Mouse (Mus musculus) cerebellum, postnatal 10 days (tissue): ENCODE results near the gene Nr1d2.
"Not testable (repeated sequence)": the region's sequence is repeated elsewhere in the genome, so short reads cannot be mapped to it uniquely, and the experiment has no call there.

Experiments
- DNase-seq, 2 experiments: peaks; one replicate each; pipeline ENCODE4 v3.0.0; 2021; ENCODE audit warnings: mixed read lengths in 2 of 2

Nr1d2 gene

DNA sequence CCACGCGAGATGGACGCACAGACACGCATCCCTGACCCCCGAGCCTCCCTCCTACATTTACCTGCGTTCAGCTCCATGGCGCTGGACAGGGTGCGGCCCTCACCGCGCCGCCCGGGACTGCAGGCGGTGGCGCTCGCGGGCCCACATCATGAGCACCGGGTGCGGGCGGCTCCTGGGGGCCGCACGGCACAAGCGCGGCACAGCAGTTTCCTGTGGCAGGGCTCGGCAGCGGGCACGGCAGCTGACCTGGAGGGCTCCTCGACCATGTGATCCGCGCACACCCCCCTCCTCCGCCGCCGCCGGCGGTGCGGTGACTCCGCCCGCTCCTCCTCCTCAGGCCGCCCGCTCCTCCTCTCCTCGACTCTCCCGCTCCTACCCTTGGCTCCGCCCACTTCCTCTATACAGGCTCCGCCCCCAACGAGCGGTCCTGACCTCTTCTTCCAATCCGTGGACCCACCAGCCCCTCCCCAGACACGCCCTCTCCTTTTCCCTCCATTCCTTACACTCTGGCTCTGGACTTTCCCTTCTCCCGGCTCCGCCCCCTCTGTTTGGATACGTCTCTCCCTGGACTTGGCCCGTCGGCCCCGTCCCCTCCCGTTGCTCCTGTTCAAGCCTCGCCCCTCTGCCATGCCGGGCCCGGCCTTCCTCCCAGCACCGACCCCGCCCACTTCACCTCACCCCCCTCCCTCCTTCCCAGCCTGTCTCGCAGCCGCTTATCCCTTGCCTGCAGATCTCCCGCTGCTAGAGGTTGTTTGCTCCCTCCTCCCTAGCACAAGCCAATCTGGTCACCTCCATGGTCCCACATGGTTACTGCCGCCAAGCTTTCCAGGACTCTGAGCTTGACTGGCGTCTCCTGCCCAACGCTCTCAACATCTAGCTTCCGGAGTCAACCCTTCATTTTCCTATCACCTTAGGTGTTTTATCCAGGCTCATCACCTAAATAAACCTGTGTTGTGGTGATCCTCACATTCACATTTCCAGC, at the start of gene Nr1d2:
TSS of gene Nr1d2 (minus strand) at position 378 of the 982 bp plus-strand sequence.
- DNase-seq: peak; percentile 99 to 100

DNA sequence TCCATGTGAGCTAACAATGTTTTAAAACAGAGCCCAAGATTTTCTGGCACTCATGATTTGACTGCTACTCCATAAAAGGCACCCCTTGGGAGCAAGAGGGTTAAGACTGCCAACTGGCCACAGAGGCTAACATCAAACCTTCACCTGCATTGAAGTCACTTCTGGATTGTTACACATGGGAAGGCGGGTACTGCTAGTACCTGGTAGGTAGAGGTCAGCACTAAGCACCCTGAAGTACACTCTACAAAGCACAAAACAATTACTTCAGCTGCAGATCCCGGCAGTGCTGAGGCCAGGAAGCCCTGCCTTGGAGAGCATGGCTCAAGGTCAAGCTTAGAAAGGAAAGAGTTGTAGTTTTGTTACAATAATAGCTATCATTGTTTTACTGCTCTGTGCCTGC, 48.5 kb upstream of the Nr1d2 start:
- no peak for DNase-seq

DNA sequence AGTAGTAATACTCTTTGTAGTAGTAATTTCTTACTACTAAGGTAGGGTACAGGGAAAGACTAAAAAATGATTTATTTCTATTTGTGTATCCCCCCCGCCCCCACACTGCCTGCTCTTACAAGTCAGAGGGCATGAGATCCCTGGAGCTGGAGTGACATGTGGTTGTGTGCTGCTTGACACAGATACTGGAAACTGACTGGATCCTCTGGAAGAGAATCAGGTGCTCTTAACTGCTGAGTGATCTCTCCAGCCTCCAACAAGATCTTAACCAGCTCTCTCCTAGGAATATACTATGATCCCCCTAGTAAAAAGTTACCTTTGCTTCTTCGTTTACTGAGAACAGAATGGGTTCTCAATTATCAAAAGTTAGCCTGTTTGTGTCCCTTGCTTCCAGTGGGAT, 47.5 kb upstream of the Nr1d2 start:
- no peak for DNase-seq

DNA sequence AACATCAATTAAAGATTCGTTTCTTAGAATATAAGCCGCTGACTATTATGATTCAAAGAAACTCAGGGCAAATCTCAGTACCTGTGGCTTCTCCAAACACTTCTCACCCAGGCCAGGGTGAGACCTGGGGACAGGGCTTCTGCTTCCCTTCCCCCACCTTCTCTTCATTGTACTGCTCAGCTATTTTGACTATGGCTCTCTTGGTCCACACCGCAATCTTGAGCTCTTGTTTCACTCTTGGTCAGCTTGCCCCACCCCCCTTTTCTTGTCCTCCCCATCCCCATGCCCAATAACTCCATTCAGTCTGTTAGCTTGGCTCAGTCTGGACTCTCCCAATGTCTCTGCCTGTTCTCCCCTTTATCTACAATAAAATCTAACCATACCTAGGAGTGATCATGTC, 46.5 kb upstream of the Nr1d2 start:
- DNase-seq: no peak

DNA sequence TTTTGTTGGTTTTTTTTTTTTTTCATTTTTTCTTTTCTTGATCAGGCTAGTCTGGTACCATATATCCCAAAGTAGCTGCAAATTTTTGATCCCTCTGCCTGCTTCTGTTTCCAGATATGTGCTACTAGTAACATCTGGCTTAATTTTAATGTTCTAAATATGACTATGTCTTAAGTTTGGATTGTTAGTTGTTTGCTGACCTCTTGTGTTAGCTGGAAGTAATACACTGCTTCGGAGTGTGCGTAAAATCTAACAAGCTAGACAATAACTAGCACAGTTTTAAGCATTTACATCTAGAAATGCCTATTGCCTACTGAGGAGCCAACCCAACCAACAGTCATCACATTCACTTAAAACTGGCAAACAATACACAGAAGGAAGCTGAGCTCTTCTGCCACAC, 45.7 kb upstream of the Nr1d2 start:
- peak; percentile 16 to 37 for DNase-seq

DNA sequence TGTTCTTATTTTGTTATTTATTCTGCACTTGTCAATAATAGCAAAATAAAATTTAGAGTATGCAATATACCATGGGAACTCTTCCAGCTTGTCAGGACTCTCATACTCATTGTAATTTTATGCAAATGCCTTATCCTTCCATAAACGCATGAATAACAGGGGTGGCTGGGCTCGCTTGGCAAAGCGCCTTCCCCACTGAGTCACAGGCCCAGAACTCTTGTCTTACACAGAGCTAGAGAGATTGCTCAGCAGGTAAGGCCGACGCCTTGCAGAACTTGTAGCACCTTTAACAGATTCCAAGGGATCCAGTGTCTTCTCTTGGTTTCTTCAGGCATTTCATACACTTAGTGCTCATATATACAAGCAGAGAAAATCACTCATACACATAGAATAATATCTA, 41.4 kb upstream of the Nr1d2 start:
- DNase-seq: no peak

DNA sequence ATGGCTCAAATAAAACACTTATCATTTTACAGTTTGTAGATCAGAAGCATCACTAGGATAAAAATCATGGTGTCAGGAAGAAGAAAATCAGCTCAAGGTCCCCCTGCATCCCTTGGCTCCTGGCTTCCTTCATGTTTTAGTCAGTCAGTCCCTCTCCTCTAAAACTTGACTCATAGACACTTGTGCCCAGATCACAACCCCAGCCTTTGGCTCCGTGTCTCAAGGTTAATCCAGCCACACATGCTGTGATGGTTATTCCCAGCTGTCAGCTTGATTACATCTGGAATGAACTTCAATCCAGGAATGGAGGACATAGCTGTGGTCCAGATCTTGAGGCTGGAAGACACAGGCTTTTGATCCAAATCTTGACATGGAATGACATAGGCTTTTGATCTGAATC, 35.6 kb upstream of the Nr1d2 start:
- DNase-seq: no peak

DNA sequence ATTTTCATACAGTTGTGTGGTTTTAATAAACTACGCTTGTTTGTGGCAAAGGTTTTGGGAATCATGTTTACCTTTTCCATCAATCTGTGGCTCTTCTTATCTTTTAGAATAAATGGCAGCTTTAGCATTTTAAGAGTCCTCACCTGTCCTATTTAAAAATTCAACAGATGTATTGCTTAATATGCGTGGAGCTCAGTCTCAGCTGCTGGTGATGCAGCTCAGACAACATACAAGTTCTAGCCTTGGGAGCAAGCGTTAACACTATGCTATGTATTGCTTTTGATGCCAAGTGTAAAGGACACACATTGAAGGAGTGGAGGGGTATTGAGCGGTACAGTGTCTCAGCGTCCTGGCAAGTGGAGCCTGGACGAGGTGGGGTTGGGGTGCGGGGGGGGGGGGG, 32.7 kb upstream of the Nr1d2 start:
- no peak for DNase-seq

DNA sequence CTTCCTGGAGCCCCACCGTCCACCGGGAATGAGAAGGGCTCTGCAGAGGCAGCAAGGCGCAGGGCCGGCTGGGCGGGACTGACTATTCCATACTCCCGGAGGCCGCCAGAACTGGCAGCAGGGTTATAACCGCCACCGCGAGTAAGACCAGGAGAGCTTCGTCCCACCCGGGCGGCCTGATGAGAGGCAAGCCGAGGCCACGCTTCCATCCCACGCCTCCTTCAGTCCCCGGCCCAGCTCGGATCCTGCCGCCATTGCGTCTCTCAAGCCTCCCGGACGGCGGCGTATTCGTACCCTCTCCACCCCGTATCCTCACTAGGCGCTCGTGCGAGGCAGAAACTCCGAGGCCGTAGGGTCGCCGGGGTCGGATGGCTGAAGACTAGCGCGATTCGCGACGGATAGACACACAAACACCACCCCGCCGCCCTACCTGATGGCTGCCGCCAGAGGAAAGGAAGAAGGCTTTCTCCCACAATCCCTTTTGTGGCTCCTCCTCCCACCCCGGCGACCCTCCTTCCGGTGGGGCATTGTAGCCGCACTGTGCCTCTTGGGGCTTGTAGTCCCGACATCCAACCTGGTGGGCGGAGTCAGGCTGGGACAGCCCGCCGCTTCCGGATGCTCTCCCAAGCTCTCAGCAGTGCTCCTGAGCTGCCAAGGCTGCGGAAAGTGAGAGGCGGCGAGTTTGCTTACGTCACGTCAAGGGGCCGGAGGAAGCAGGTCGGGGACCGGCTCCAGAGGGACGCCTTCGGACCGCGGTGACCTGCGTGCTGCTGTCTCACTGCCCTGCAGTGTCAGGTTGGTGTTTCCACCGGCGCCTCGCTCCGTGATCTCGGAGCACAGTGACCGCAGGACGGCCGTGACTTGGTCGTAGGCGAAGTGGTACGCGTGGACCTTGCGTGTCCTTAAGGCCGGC, 31.9 kb upstream of the Nr1d2 start, which contains the start of the genes Nkiras1 and Rpl15:
TSS of gene Nkiras1 (plus strand) at position 608 of the 913 bp plus-strand sequence.
TSS of gene Rpl15 (minus strand) at position 863 of the 913 bp plus-strand sequence.
- peak; percentile 99 for DNase-seq

DNA sequence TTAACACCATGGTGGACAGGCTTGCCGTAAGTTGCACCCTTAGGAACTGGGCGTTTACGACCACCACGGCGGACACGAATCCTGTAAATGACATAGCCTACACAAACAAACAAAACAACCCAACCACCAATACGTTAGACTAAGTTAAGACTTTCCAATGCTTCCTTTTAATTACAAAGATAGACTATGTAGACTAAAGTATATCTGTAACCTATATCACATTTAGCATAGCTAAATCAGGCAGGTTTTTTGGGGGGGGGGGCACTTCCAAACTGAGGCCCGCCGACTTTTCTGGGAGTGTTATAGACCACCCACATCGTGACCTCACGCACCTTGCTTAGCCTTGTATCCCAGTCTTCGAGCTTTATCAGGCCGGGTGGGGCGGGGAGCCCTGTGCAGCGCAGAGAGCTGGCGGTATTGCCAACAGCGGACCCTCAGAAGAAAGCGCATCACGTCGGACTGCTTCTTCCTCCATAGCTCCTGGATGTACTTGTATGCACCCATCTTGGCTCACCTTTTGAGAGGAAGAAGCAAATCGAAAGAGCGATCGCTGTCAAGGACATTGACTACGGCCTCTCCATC, 31.1 kb upstream of the Nr1d2 start:
- peak in 1 of 2 experiments; percentile 19 for DNase-seq

GRCm38 (mm10) chr14:18263427-18263826, 24.5 kb upstream of the Nr1d2 start:
- peak; percentile 68 to 72 for DNase-seq

DNA sequence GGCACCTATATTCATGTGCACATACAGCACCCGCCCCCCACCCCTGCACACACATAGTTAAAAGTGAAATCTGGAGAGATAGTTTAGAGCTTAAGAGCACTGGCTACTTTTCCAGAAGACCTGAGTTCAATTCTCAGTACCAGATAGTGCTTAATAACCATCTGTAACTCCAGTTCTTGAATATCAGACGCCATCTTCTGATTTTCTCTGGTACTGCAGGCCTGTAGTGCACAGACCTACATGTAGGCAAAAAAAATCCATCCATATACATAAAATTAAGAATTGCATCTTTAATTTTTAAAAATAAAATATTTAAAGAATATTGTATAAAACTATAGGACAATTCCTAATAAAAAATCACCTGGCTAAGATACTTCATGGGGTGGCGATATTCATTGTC, 22.3 kb upstream of the Nr1d2 start:
- DNase-seq: no peak

DNA sequence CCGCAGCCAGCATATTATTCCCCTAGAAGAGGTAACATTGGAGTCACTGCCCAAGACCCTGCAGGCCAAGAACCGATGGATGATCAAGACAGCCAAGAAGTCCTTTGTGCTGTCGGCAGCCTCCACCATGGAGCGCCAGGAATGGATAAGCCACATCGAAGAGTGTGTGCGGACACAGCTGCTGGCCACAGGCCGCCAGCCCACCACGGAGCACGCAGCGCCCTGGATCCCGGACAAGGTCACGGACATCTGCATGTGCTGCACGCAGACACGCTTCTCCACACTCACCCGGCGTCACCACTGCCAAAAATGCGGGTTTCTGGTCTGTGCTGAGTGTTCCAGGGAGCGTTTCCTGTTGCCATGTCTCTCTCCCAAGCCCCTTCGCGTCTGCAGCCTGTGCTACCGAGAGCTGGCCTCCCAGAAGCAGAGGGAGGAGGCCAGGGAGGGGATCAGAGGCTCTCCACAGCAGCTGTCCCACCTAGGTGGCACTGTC, 3.8 kb upstream of the Nr1d2 start:
- no peak for DNase-seq

GRCm38 (mm10) chr14:18241786-18242185, 2.9 kb upstream of the Nr1d2 start:
- DNase-seq: no peak

DNA sequence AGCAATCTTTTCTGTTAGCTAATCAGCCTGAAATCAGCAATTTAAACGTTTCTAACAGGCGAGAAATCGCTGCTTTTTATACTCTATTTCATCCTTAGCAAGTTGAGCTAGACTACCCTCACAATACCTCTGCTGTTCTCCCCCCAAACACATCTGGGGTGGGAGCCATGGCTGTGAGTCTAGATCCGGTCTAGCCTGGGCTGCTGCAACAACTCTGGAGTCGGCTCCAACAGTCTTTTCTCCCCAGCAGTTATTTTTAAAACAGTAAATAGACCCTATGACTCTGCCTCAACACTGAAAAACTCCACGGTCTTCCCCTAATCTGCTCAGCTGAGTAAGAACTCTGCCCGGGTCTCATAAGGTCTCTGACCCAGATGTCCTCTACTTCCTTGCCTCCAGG, 1.2 kb upstream of the Nr1d2 start:
- no peak for DNase-seq

GRCm38 (mm10) chr14:18238131-18238749, 687 bp downstream of the Nr1d2 start:
- DNase-seq: peak; percentile 99

GRCm38 (mm10) chr14:18237381-18237780, 1.5 kb downstream of the Nr1d2 start:
- peak in 1 of 2 experiments; percentile 24 for DNase-seq

GRCm38 (mm10) chr14:18236496-18237235, 2.3 kb downstream of the Nr1d2 start:
- DNase-seq: not testable (repeated sequence)

DNA sequence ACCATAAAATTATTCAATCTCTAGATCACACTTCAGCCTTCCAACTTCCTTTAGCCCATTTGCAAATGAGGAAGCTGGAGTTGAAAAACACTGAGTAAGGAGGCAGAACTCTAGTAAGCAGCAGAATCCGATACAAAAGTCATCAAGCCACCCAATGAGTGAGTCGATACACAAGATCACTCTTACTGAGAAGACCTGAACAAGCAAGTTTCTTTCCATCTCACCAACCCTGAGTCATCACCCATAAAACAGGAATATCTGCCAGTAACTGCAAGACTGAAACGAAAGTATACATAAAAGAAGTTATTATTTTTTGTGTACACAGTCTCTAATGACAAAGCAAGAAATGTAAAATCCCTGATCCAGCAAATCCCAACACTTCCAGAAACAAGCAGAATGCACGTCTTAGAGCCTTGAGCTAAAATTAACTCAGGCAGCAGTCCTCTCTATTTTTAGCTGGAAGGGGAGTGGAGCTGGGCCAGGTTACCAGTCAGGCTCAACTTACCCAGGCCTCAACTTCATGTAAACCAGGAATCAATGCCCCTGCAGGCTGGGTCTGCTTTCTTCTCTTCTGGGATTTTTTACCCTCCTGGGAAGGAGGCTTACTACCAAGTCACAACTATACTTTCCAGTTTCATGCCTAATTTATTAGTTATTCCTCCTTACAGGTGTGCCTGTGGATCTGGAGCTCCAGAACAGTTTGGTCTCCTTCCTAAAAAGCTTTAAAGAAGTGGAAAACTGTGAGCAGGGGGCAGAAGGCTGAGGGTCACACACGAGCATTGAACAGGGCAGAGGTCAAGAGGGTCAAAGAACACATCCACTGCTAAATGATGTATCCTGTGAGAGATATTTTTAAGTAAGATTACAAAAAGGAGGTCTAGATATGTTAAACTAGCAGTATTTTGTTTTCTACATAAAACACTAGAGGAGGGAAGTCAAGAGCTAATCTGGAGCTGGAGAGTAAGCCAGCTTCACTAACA, 4.7 kb downstream of the Nr1d2 start:
- peak; percentile 31 to 35 for DNase-seq

GRCm38 (mm10) chr14:18233076-18233475, 5.9 kb downstream of the Nr1d2 start:
- no peak for DNase-seq
